Mouse (Mus musculus): ENCODE data around the gene Ctnnbip1.

GRCm38 (mm10) chr4:149557905-149558304 is 39.9 kb downstream of the Ctnnbip1 start:
- TF ChIP-seq CTCF (IDR thresholded peaks at IDR 0.05) (no peak), EP300 (IDR thresholded peaks at IDR 0.05) (no peak)
